Mouse (Mus musculus) E14TG2a.4 (cell line): ENCODE data around the gene Mrps2.
A peak's percentile ranks its signal among the peaks of the same experiment; 100 is the strongest.
"Not testable (repeated sequence)": the region's sequence is repeated elsewhere in the genome, so short reads cannot be mapped to it uniquely, and the experiment has no call there.

Experiments used
- H3K27me3 ChIP-seq: 2 replicates; pipeline ENCODE4 v1.6.1; 2014; ENCODE audit warnings: low read length, control low read depth; ENCODE audit not compliant: insufficient read depth
- H3K36me3 ChIP-seq: 2 replicates; pipeline ENCODE4 v1.6.1; 2014; ENCODE audit warnings: low read length, control low read depth; ENCODE audit not compliant: insufficient read depth
- H3K4me1 ChIP-seq: replicated peaks from 2 replicates; pipeline ENCODE4 v1.6.1; 2014; ENCODE audit warnings: low read depth, low read length, control low read depth
- H3K4me3 ChIP-seq: replicated peaks from 2 replicates; pipeline ENCODE4 v1.5.1; 2014; ENCODE audit warnings: mild to moderate bottlenecking, low read length
- H3K9me3 ChIP-seq: 2 replicates; pipeline ENCODE4 v1.6.1; 2014; ENCODE audit warnings: low read length, control low read depth
- CTCF ChIP-seq: conservative IDR thresholded peaks from 2 replicates; pipeline ENCODE4 v1.5.1; 2014; ENCODE audit warnings: low read length
- NANOG ChIP-seq: IDR thresholded peaks from 2 replicates; pipeline ENCODE4 v1.6.1; 2014; ENCODE audit warnings: borderline replicate concordance, low read length, mixed read lengths
- POU5F1 ChIP-seq: IDR thresholded peaks from 2 replicates; pipeline ENCODE4 v1.6.1; 2014; ENCODE audit warnings: low read length, borderline replicate concordance

The Mrps2 gene

DNA sequence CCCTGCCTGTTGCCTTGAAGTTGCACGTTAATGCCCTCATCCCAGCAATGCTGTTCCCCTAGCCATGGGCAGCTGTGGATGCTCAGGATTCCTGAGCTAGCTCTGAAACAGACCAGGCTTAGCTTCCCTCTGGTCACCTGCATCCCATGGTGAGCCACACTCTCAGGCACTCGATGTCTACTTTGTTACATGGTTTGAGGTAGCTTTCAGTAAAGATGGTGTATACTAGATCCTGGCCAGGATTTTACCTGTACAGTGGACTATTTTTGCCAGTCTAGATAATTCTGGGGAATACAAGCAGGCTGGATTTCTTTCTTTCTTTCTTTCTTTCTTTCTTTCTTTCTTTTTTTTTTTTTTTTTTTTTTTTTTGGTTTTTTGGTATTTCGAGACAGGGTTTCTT is 37.9 kb downstream of the Mrps2 start, which contains the start of gene Gm10134:
Gene Gm10134 (plus strand): TSS at position 301 of the 400 bp plus-strand sequence.
- Histone ChIP-seq H3K4me3 (peak within 1 kb of the TSS; percentile 71), H3K9me3 (no peaks in the 10 kb centered on the region), H3K27me3 (no peaks in the 10 kb centered on the region), H3K4me1 (peaks cover 72% of the 10 kb centered on the region), H3K36me3 (peaks cover 4% of the 10 kb centered on the region; the same call in 1 of the 2 replicates)
- TF ChIP-seq POU5F1 (no peak), NANOG (no peak), CTCF (no peak)

DNA sequence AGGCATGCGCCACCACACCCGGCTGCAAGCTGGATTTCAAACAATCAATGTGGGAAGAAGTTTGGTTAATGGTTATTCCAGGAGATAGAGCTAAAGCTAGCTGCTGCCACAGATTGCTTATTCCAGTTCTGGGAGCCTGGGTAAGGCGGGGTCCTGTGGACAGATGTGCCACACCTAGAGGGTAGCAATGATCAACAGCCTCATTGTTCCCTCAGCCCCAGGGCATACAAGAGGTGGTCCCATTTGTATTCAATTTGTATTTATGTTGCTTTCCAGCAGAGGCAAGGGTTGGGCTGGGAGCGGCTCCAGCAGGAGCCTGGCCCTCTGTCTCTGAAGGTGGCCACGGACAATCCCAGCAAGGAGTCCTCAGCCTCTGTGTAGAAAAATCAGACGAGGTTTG is 38.4 kb downstream of the Mrps2 start:
- no peaks in the 10 kb centered on the region for H3K9me3 ChIP-seq
- no peaks in the 10 kb centered on the region for H3K27me3 ChIP-seq
- TF ChIP-seq NANOG (peak; percentile 27), POU5F1 (no peak)
- H3K4me1 ChIP-seq, result peaks cover 76% of the 10 kb centered on the region
- peak overlapping the region; percentile 8; the same call in 1 of the 2 replicates for H3K4me3 ChIP-seq
- H3K36me3 ChIP-seq, result peaks cover 4% of the 10 kb centered on the region; the same call in 1 of the 2 replicates

DNA sequence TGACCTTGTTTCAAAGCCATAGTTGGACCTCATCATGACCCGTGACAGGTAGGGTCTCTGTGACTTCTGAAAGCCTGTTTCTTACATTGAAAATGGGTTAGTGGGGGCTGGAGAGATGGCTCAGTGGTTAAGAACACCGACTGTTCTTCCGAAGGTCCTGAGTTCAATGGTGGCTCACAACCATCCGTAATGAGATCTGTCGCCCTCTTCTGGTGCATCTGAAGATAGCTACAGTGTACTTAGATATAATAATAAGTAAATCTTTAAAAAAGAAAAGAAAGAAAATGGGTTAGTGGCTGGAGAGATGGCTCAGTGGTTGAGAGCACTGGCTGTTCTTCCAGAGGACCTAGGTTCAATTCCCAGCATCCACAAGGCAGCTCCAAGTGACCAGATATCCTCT is 43.7 kb downstream of the Mrps2 start:
- Histone ChIP-seq H3K4me1 (peaks cover 89% of the 10 kb centered on the region), H3K36me3 (peaks cover 16% of the 10 kb centered on the region)
- not testable (repeated sequence) for H3K4me3 ChIP-seq, H3K27me3 ChIP-seq, H3K9me3 ChIP-seq
- peak; percentile 34 for TF ChIP-seq CTCF

DNA sequence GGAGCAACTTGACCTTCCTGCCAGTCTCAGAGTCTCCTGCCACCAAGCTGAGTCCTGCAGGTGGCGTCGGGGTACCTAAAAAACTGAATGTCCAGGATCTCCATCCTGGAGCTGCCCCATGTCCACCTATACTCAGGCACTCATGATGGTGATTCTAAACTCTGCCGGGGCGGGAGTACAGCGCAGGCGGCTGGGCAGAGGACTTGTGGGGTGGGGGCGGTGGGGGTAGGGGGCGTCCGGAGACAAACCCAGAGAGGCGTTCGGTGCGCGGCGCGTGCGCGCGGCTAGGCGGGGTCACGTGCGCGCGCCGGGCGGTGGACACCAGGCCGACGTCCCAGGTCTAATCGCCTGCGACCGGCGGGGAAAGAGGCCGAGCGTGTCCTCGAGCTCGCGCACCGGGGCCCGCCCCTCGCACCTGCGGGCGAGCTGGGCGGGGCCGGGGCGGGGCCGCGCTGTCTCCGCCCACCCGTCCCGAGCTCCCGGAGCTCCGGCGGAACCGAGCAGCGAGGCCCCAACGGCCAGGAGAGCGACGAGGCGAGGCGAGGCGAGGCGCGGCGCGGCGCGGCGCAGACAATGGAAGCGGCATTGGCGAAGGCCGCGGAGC is 45.0 kb downstream of the Mrps2 start, which contains the start of gene Ralgds:
Gene Ralgds (plus strand): TSS at position 328 of the 604 bp plus-strand sequence.
- Histone ChIP-seq H3K9me3 (no peaks in the 10 kb centered on the region), H3K27me3 (0 out of 2 replicates have a peak, but pooled peaks cover 4% of the 10 kb centered on the region), H3K4me1 (peaks cover 88% of the 10 kb centered on the region), H3K4me3 (peak within 1 kb of the TSS; percentile 84), H3K36me3 (peaks cover 23% of the 10 kb centered on the region)
- TF ChIP-seq POU5F1, result no peak
- TF ChIP-seq CTCF, result no peak
- no peak for TF ChIP-seq NANOG

DNA sequence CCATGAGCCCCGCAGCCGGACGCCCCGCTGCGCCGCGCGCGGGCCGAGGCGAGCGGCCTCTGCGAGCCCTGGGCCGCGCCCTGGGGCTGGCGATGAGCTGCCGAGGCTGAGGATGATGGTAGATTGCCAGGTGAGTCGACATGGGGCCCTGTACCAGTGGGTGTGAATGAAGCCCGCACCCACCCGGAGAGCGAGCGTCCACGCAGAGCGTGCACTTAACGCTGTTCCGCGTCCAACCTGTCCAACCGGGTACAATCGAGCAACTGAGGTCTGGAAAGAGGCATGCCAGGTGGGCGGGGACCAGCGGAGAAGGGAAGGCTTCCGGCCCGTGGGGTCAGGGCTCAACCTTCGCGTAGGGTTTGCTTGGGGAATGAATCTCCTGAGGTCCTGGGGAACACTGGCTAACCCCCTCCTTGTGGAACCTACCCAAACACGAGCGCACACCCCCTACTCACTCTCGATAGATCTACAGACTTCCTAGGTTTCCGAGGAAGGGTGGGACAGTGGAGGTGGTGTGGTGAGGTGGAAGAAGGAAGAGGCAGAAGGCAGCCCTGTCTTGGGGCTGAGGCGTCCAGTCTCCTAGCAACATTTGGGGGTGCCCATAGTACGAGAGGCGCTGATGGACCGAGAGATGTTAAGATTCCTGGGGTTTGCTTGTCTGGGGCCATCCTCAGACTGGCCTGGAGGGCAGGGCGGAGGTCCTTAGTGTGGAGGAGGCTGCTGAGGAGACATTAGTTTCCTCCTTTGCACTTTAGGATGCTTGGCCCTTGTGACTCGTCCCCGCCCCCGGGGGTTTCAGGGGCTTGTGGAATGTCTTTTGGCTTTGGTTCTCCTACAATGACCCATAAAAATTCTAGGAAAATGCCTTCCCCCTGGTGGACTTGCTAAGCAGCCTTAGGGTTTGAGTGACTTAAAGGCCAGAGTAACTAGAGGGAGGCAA is 45.8 kb downstream of the Mrps2 start:
- peaks cover 23% of the 10 kb centered on the region for H3K36me3 ChIP-seq
- H3K4me1 ChIP-seq, result peaks cover 88% of the 10 kb centered on the region
- H3K27me3 ChIP-seq, result 0 out of 2 replicates have a peak, but pooled peaks cover 4% of the 10 kb centered on the region
- peak overlapping the region; percentile 84 for H3K4me3 ChIP-seq
- no peaks in the 10 kb centered on the region for H3K9me3 ChIP-seq
- no peak for TF ChIP-seq CTCF
- TF ChIP-seq POU5F1, result no peak
- TF ChIP-seq NANOG, result no peak

DNA sequence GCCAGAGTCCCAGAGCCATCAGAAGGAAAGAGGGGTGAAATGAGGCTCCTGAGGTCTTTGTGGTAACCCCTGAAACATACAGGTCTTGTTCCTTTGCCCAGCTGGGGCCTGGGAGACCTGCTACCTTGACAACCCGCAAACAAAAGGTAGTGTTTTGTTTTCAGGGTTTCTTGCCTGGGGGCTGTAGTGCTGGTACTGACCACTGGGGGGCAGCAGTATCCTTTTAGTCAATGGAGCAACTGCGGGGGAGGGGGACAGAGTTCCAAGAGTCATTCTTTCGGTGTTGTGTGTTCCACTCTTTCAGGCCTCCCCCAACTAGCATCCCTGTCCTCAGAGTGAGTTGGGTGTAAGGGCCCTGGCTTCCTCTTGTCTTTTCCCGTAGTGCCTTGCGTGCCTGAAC is 46.6 kb downstream of the Mrps2 start:
- no peaks in the 10 kb centered on the region for H3K9me3 ChIP-seq
- 0 out of 2 replicates have a peak, but pooled peaks cover 4% of the 10 kb centered on the region for H3K27me3 ChIP-seq
- H3K36me3 ChIP-seq, result peaks cover 27% of the 10 kb centered on the region
- peak overlapping the region; percentile 84 for H3K4me3 ChIP-seq
- H3K4me1 ChIP-seq, result peaks cover 88% of the 10 kb centered on the region
- TF ChIP-seq NANOG (no peak), CTCF (peak; percentile 99)

DNA sequence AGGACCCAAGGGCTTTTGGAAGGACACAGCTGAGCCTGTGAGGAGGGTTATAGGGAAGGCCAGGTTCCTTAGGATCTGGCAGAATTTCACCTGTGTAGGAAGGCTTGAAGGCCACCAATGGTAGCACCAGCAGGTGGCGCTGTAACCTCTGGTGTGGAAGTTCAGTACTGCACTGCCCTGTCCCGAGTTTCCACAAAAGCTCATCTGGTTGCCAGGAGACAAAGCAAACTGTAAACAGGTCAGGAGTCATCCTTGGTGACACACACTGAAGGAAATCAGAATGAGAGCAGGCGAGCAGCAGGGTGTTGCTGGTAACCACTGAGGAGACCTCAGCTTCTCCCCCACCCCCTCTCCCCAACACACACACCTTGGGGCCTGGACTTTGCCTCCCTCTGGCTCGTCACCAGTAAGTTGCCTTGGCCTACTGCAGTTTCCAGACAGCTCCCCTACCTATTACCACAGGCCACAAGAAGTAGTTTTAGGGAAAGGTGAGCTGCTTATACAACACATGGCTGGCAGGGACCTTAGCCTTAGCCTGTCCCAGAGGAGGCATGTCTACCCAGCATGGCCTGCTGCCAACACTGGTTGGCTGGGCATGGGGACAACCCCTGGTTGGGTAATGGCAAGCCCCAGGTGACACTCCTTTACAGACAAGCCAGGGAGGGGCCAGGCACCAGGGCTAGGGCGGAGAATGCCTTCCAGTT is 49.5 kb downstream of the Mrps2 start:
- no peak for TF ChIP-seq NANOG
- TF ChIP-seq CTCF, result peak; percentile 96
- no peak for TF ChIP-seq POU5F1
- no peak overlapping the region for H3K4me3 ChIP-seq
- H3K4me1 ChIP-seq, result peaks cover 90% of the 10 kb centered on the region
- H3K27me3 ChIP-seq, result 0 out of 2 replicates have a peak, but pooled peaks cover 4% of the 10 kb centered on the region
- H3K9me3 ChIP-seq, result no peaks in the 10 kb centered on the region
- peaks cover 39% of the 10 kb centered on the region for H3K36me3 ChIP-seq

DNA sequence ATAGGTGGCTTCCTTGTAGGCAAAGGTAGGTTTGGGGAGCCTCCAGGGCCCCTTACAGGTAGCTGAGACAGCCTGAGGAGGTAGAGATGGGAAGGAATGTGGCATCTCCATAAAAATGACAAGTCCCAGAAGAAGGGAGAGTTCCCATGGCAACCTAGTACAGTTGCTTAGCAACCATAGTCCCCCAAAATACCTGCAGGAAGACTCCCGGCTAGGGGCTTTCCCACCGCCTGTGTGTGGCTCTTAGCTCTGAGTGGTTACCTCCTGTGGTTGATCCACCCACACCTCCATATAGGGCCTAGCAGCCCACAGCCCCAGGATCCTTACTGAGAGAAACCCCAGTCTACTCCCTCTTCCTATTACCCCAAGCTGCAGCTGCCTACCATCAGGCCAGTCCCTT is 50.4 kb downstream of the Mrps2 start:
- peaks cover 95% of the 10 kb centered on the region for H3K4me1 ChIP-seq
- no peak overlapping the region for H3K4me3 ChIP-seq
- TF ChIP-seq NANOG, result peak; percentile 23; the same call in 1 of the 2 replicates
- TF ChIP-seq CTCF, result no peak
- peaks cover 44% of the 10 kb centered on the region for H3K36me3 ChIP-seq
- no peaks in the 10 kb centered on the region for H3K27me3 ChIP-seq
- H3K9me3 ChIP-seq, result no peaks in the 10 kb centered on the region
